In the genomic region with DNA sequence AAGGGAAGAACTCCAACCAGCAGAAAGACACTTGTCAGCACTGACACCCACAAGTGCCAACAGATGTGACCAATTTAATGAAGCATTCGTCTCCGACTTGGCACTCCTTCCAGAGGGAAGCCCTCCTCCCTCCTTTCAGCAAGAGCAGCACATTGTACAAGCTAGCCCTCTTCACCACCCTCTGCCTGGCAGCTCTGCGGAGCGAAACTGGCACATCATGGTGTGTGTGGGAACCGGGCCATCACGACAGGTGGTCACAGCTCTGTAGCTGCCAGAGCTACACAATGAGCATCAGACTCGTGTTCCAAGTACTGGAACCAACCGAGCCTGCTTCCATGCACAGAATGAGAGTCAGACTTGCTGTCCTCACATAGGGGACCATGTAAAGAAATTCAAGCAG, we compare ENCODE assay signal across 8 mouse cellular contexts. TPM values are rescaled to one million over a fixed set of nuclear protein-coding genes. Genes with fewer than 3 reads are reported as not detected.
DNase-seq lines count a peak whose midpoint lies in the region; ATAC-seq lines count a peak whose summit lies in the region.

No protein-coding gene starts in this region.

- ATAC-seq in frontal cortex, adult (ENCODE audit: low TSS enrichment): peak; percentile 99
- no peak for ATAC-seq in monocyte, adult 5-6 weeks (replicated peaks; ENCODE audit: insufficient number of reproducible peaks, low FRiP score, low TSS enrichment, poor library complexity, severe bottlenecking)

- intact Hi-C loops in heart, postnatal 25 days (cut with DNase I): no loop called here

- DNase-seq in heart, postnatal 4 days: peak; percentile 40
- DNase-seq in heart, postnatal 25 days (ENCODE audit: low spot score): no peak
- DNase-seq in layer of hippocampus, postnatal 14 days (ENCODE audit: low spot score in 2 of 2): peak; percentile 94 to 96
- DNase-seq in right cerebral cortex, adult 2 months (ENCODE audit: low spot score in 2 of 2): peak; percentile 84 to 85
- no peak for DNase-seq in lung, adult 18-20 months
- DNase-seq in MN1 (ENCODE audit: low spot score): no peak

RNA-seq across cellular contexts. Expression of a gene that starts 25.9 kb away (rescaled TPM):
- 10 to 100 TPM; 27.1 to 27.7 TPM for total RNA-seq in heart, postnatal 4 days (2021)
- 10 to 100 TPM in 1 of 2 experiments, 1 to 10 TPM in 1; 9.6 to 15.2 TPM for total RNA-seq in heart, postnatal 25 days (2021)
- total RNA-seq in layer of hippocampus, postnatal 14 days (2021): 10 to 100 TPM; 16.0 to 18.4 TPM
- 2.9 to 9.5 TPM (median 8.0 TPM) in 3 replicates for total RNA-seq in monocyte, adult 5-6 weeks (2017)

RNA-seq across cellular contexts. Expression of a gene that starts 44.4 kb away (rescaled TPM):
- total RNA-seq in heart, postnatal 4 days (2021): 10 to 100 TPM; 21.0 to 23.6 TPM
- 10 to 100 TPM; 23.8 to 27.1 TPM for total RNA-seq in heart, postnatal 25 days (2021)
- 10 to 100 TPM; 22.2 to 23.3 TPM for total RNA-seq in layer of hippocampus, postnatal 14 days (2021)
- total RNA-seq in monocyte, adult 5-6 weeks (2017): 0.75 to 6.5 TPM (median 5.6 TPM) in 3 replicates

Comparison
In these comparisons a context has a peak if more than half of its experiments do, and no peak if none do; other contexts are left out.
1. DNase-seq: peak in heart, postnatal 4 days (single experiment), layer of hippocampus, postnatal 14 days (2 of 2) and right cerebral cortex, adult 2 months (2 of 2); none in heart, postnatal 25 days (single experiment), lung, adult 18-20 months (0 of 2) and MN1 (single experiment).